Mouse (Mus musculus): ENCODE measurements around the gene Plcl2.
"Not testable (repeated sequence)": the region's sequence is repeated elsewhere in the genome, so short reads cannot be mapped to it uniquely, and the experiment has no call there.

The Plcl2 gene

GRCm38 (mm10) chr17:50600696-50601095 is 91.5 kb downstream of the Plcl2 start:
- no peak for DNase-seq (ENCODE audit: low read depth, low spot score)
- no peaks in the 10 kb centered on the region for H3K36me3 ChIP-seq (ENCODE audit: control insufficient read depth, insufficient read depth, low read length, poor library complexity, severe bottlenecking)
- no peaks in the 10 kb centered on the region for H3K27me3 ChIP-seq (ENCODE audit: control insufficient read depth, insufficient read depth, low read length, poor library complexity, severe bottlenecking)

GRCm38 (mm10) chr17:50606890-50607289 is 97.7 kb downstream of the Plcl2 start:
- peaks cover 5% of the 10 kb centered on the region; the same call in 1 of the 2 replicates for H3K36me3 ChIP-seq (ENCODE audit: control insufficient read depth, insufficient read depth, low read length, poor library complexity, severe bottlenecking)
- H3K27me3 ChIP-seq (ENCODE audit: control insufficient read depth, insufficient read depth, low read length, poor library complexity, severe bottlenecking) = no peaks in the 10 kb centered on the region
- DNase-seq (ENCODE audit: low read depth, low spot score) = no peak

GRCm38 (mm10) chr17:50609908-50610307 is 100.7 kb downstream of the Plcl2 start:
- Histone ChIP-seq H3K27me3 (ENCODE audit: control insufficient read depth, insufficient read depth, low read length, poor library complexity, severe bottlenecking) (no peaks in the 10 kb centered on the region), H3K36me3 (ENCODE audit: control insufficient read depth, insufficient read depth, low read length, poor library complexity, severe bottlenecking) (peaks cover 9% of the 10 kb centered on the region; the same call in 1 of the 2 replicates)
- DNase-seq (ENCODE audit: low read depth, low spot score) = peak; percentile 72

GRCm38 (mm10) chr17:50620794-50621537 is 111.8 kb downstream of the Plcl2 start:
- no peaks in the 10 kb centered on the region for H3K27me3 ChIP-seq (ENCODE audit: control insufficient read depth, insufficient read depth, low read length, poor library complexity, severe bottlenecking)
- H3K36me3 ChIP-seq (ENCODE audit: control insufficient read depth, insufficient read depth, low read length, poor library complexity, severe bottlenecking) = no peaks in the 10 kb centered on the region
- no peak for DNase-seq (ENCODE audit: low read depth, low spot score)

- Histone ChIP-seq H3K36me3 (ENCODE audit: control insufficient read depth, insufficient read depth, low read length, poor library complexity, severe bottlenecking) (no peaks in the 10 kb centered on the region), H3K27me3 (ENCODE audit: control insufficient read depth, insufficient read depth, low read length, poor library complexity, severe bottlenecking) (no peaks in the 10 kb centered on the region)
- DNase-seq (ENCODE audit: low read depth, low spot score) = no peak
Measured at GRCm38 (mm10) chr17:50621996-50622395, 112.8 kb downstream of the Plcl2 start.

- Histone ChIP-seq H3K27me3 (ENCODE audit: control insufficient read depth, insufficient read depth, low read length, poor library complexity, severe bottlenecking) (no peaks in the 10 kb centered on the region), H3K36me3 (ENCODE audit: control insufficient read depth, insufficient read depth, low read length, poor library complexity, severe bottlenecking) (no peaks in the 10 kb centered on the region)
- peak; percentile 21 for DNase-seq (ENCODE audit: low read depth, low spot score)
Measured at GRCm38 (mm10) chr17:50625584-50625983, 116.4 kb downstream of the Plcl2 start.

- DNase-seq (ENCODE audit: low read depth, low spot score) = peak; percentile 24
- no peaks in the 10 kb centered on the region for H3K36me3 ChIP-seq (ENCODE audit: control insufficient read depth, insufficient read depth, low read length, poor library complexity, severe bottlenecking)
- no peaks in the 10 kb centered on the region for H3K27me3 ChIP-seq (ENCODE audit: control insufficient read depth, insufficient read depth, low read length, poor library complexity, severe bottlenecking)
Measured at GRCm38 (mm10) chr17:50627658-50628057, 118.5 kb downstream of the Plcl2 start.

GRCm38 (mm10) chr17:50628716-50629115 is 119.5 kb downstream of the Plcl2 start:
- no peak for DNase-seq (ENCODE audit: low read depth, low spot score)
- no peaks in the 10 kb centered on the region for H3K27me3 ChIP-seq (ENCODE audit: control insufficient read depth, insufficient read depth, low read length, poor library complexity, severe bottlenecking)
- no peaks in the 10 kb centered on the region for H3K36me3 ChIP-seq (ENCODE audit: control insufficient read depth, insufficient read depth, low read length, poor library complexity, severe bottlenecking)

GRCm38 (mm10) chr17:50630992-50631391 is 121.8 kb downstream of the Plcl2 start:
- H3K36me3 ChIP-seq (ENCODE audit: control insufficient read depth, insufficient read depth, low read length, poor library complexity, severe bottlenecking); H3K27me3 ChIP-seq (ENCODE audit: control insufficient read depth, insufficient read depth, low read length, poor library complexity, severe bottlenecking): not testable (repeated sequence)
- peak; percentile 53 for DNase-seq (ENCODE audit: low read depth, low spot score)

- H3K36me3 ChIP-seq (ENCODE audit: control insufficient read depth, insufficient read depth, low read length, poor library complexity, severe bottlenecking) = no peaks in the 10 kb centered on the region
- no peak for DNase-seq (ENCODE audit: low read depth, low spot score)
- H3K27me3 ChIP-seq (ENCODE audit: control insufficient read depth, insufficient read depth, low read length, poor library complexity, severe bottlenecking) = no peaks in the 10 kb centered on the region
Measured at GRCm38 (mm10) chr17:50634008-50634871, 125.0 kb downstream of the Plcl2 start.

GRCm38 (mm10) chr17:50635961-50636585 is 126.9 kb downstream of the Plcl2 start:
- H3K36me3 ChIP-seq (ENCODE audit: control insufficient read depth, insufficient read depth, low read length, poor library complexity, severe bottlenecking) = peaks cover 4% of the 10 kb centered on the region; the same call in 1 of the 2 replicates
- DNase-seq (ENCODE audit: low read depth, low spot score) = no peak

GRCm38 (mm10) chr17:50638791-50639190 is 129.6 kb downstream of the Plcl2 start:
- no peaks in the 10 kb centered on the region for H3K27me3 ChIP-seq (ENCODE audit: control insufficient read depth, insufficient read depth, low read length, poor library complexity, severe bottlenecking)
- DNase-seq (ENCODE audit: low read depth, low spot score) = no peak
- peaks cover 6% of the 10 kb centered on the region for H3K36me3 ChIP-seq (ENCODE audit: control insufficient read depth, insufficient read depth, low read length, poor library complexity, severe bottlenecking)

More at GRCm38 (mm10) chr17:50635961-50636585, 126.9 kb downstream of the Plcl2 start:
- no peaks in the 10 kb centered on the region for H3K27me3 ChIP-seq (ENCODE audit: control insufficient read depth, insufficient read depth, low read length, poor library complexity, severe bottlenecking)

- H3K36me3 ChIP-seq (ENCODE audit: control insufficient read depth, insufficient read depth, low read length, poor library complexity, severe bottlenecking) = peaks cover 7% of the 10 kb centered on the region
- no peaks in the 10 kb centered on the region for H3K27me3 ChIP-seq (ENCODE audit: control insufficient read depth, insufficient read depth, low read length, poor library complexity, severe bottlenecking)
- no peak for DNase-seq (ENCODE audit: low read depth, low spot score)
Measured at GRCm38 (mm10) chr17:50641076-50641610, 131.9 kb downstream of the Plcl2 start.

- DNase-seq (ENCODE audit: low read depth, low spot score) = no peak
- Histone ChIP-seq H3K36me3 (ENCODE audit: control insufficient read depth, insufficient read depth, low read length, poor library complexity, severe bottlenecking) (peaks cover 10% of the 10 kb centered on the region), H3K27me3 (ENCODE audit: control insufficient read depth, insufficient read depth, low read length, poor library complexity, severe bottlenecking) (no peaks in the 10 kb centered on the region)
Measured at GRCm38 (mm10) chr17:50641879-50642278, 132.7 kb downstream of the Plcl2 start.

All from splenic B cell, adult 2 months (primary cell).